Mouse (Mus musculus) erythroblast, embryonic 14.5 days (primary cell): Measurements from ENCODE around the gene Gsap.

ENCODE experiments used
- GATA1 ChIP-seq: IDR thresholded peaks from 2 replicates; pipeline ENCODE4 v1.6.1; 2012; ENCODE audit warnings: low read length, inconsistent platforms, mixed read lengths
- TAL1 ChIP-seq: IDR thresholded peaks from 3 replicates; pipeline ENCODE4 v1.6.1; 2012; ENCODE audit warnings: low read length, inconsistent platforms, mixed read lengths

DNA sequence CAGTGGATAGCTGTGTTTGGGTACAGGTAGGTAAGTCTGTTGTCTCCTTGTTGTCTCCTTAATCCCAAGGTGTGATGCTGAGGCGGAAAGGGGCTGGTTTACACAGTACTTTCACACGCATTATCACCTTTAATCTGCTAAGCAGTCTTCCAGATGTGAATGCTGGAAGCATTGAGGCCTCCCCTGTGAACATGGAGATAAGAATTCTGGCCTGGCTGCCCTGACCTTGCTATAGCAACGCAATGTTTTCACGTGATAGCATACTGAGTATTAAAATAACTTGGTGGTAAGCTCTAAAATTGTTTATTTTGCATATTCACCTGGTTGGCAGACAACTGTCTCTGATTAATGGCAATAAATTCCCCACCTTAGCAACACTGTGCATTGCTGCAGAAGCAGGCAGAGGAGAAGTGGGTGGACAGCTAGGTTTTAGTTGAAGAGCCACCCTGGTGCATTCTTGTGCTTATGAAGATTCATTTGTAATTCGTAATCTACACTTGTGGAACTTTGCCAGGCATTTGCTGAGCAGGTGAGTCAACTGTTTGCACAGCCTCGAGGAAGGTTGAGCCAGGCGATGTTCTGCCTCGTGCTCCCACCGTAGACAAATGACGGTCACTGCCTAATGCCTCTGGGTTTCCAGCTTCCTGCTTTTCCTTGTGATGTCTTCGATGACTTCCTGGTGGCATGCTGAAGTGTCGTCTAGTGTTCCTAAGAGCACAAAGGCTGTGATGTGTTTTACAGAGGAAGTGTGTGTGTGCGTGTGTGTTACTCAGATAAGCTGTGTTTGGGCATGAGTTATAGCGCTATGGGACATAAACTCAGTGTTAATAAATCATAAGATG lies 31.6 kb downstream of the Gsap start:
- peak; percentile 20; the same call in 2 of the 3 replicates for TF ChIP-seq TAL1
- TF ChIP-seq GATA1: no peak
